Mouse (Mus musculus) spleen, adult 2 months (tissue): Measurements from ENCODE around the gene Pmf1. TPM values are rescaled to one million over a fixed set of nuclear protein-coding genes. Genes with fewer than 3 reads are reported as not detected.

Experiments used
- DNase-seq, 2 experiments: peaks; one replicate each; pipeline versions ENCODE4 v3.0.0 to v3.0.0-alpha.2; 2012 to 2021; ENCODE audit warnings: low spot score in 2 of 2, low read depth in 1 of 2
- H3K27ac ChIP-seq: fragments of 200-500 bp; 2 replicates; pipeline ENCODE4 v1.5.1; 2012; ENCODE audit warnings: low read length, inconsistent platforms; ENCODE audit not compliant: insufficient read depth
- H3K27me3 ChIP-seq: fragments of 200-500 bp; 2 replicates; pipeline ENCODE4 v1.6.1; 2012; ENCODE audit warnings: mild to moderate bottlenecking, moderate library complexity, low read length, inconsistent platforms; ENCODE audit not compliant: control insufficient read depth, insufficient read depth
- H3K36me3 ChIP-seq: fragments of 200-500 bp; 2 replicates; pipeline ENCODE4 v1.6.1; 2012; ENCODE audit warnings: mild to moderate bottlenecking, low read length, inconsistent platforms; ENCODE audit not compliant: control insufficient read depth, insufficient read depth
- H3K4me1 ChIP-seq: fragments of 200-500 bp; 2 replicates; pipeline ENCODE4 v1.6.1; 2011; ENCODE audit warnings: inconsistent platforms; ENCODE audit not compliant: control insufficient read depth, insufficient read depth, insufficient read length
- H3K4me3 ChIP-seq: fragments of 200-500 bp; 2 replicates; pipeline ENCODE4 v1.5.1; 2011; ENCODE audit warnings: mild to moderate bottlenecking, inconsistent platforms; ENCODE audit not compliant: insufficient read depth, insufficient read length; ENCODE audit errors: extremely low read depth
- CTCF ChIP-seq: fragments of 200-500 bp; IDR thresholded peaks from 2 replicates; pipeline ENCODE4 v1.5.1; 2011; ENCODE audit warnings: mild to moderate bottlenecking, inconsistent platforms; ENCODE audit not compliant: insufficient read depth, insufficient read length, insufficient replicate concordance; ENCODE audit errors: extremely low read depth
- POLR2A ChIP-seq: fragments of 200-500 bp; IDR thresholded peaks from 2 replicates; pipeline ENCODE4 v1.6.1; 2011; ENCODE audit warnings: low read depth, low read length, inconsistent platforms
- WGBS: fragments of 180-500 bp; shearing (Covaris S2); methylation state at CpG from one replicate; pipeline ENCODE4 v1.1.7; 2018; 5-methylcytosine and 5-hydroxymethylcytosine counted together
- polyA plus RNA-seq: library from polyadenylated mRNA; depleted of rRNA; stranded (reverse); fragments of >200 nt; gene quantifications from 2 replicates; pipeline ENCODE4 v1.2.3, GENCODE M21; 2012

Pmf1 gene
- polyA plus RNA-seq, 1 experiment = 67.6 TPM

DNA sequence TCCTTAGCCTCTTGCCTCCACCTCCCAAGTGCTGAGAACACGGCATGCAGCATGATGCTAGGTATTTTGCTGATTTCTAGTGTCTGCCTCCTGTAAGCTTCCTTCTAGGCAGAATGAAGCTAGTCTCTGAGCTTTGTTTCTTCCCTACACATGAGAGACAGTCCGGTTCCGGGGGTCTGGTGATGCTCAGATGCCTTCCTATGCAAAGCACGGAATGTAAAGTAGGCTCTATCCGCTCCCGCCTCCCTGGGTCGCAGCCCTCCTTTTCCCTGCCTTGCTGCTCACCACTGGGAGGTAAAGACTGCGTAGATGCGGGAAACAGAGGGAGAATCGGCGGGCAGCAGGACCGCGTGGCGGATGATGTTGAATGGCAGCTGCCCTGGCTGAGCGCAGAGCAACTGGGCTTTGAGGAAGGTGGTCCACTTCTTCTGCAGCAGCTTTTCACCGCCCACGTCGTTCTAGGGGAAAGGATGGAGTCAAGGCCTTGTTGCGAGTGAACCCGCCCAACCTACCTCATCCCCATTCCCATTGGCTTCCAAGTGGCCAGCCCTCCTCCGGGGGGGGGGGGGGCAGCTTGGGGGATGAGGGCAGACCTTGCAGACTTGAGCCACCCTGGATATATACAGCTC, 39.4 kb upstream of the Pmf1 start:
- H3K27me3 ChIP-seq = no peaks in the 10 kb centered on the region
- no peak overlapping the region for H3K4me3 ChIP-seq
- H3K27ac ChIP-seq = no peak overlapping the region
- WGBS = 82% methylated on average over 21 of the region's 21 CpGs
- H3K4me1 ChIP-seq = peaks cover 19% of the 10 kb centered on the region; the same call in 1 of the 2 replicates
- H3K36me3 ChIP-seq = peaks cover 1% of the 10 kb centered on the region; the same call in 1 of the 2 replicates
- TF ChIP-seq POLR2A = no peak
- no peak for TF ChIP-seq CTCF
- no peak for DNase-seq

DNA sequence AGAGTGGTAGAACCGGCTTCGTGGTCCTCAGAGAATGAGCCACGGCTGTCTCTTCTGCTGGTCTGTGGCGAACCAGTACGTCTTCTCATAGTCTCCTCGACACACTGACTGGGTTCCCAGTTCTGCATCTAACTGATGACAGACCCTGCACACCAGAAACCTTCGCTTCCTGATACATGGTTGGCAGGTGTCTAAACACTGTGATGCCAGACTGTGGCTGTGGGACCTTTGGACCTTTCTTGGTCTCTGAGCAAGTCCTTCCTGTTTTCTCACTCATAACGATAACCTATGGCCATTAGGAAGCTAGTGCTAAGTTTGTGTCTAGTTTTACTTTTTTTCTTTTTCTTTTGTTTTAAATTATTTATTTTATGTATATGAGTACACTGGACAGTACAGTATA, 38.3 kb upstream of the Pmf1 start:
- peaks cover 1% of the 10 kb centered on the region; the same call in 1 of the 2 replicates for H3K36me3 ChIP-seq
- DNase-seq = no peak

GRCm38 (mm10) chr3:88447676-88448183, 37.6 kb upstream of the Pmf1 start:
- peaks cover 1% of the 10 kb centered on the region; the same call in 1 of the 2 replicates for H3K36me3 ChIP-seq
- no peak for DNase-seq
- no peak overlapping the region for H3K27ac ChIP-seq
- 86% methylated on average over 8 of the region's 8 CpGs for WGBS
- TF ChIP-seq CTCF (no peak), POLR2A (no peak)
- H3K4me3 ChIP-seq = no peak overlapping the region
- H3K4me1 ChIP-seq = peaks cover 3% of the 10 kb centered on the region; the same call in 1 of the 2 replicates
- no peaks in the 10 kb centered on the region for H3K27me3 ChIP-seq

More for the DNA sequence above, 38.3 kb upstream of the Pmf1 start:
- peaks cover 9% of the 10 kb centered on the region; the same call in 1 of the 2 replicates for H3K4me1 ChIP-seq
- H3K4me3 ChIP-seq = no peak overlapping the region
- no peak overlapping the region for H3K27ac ChIP-seq
- H3K27me3 ChIP-seq = no peaks in the 10 kb centered on the region
- 28% methylated on average over 8 of the region's 8 CpGs for WGBS
- TF ChIP-seq CTCF = no peak
- no peak for TF ChIP-seq POLR2A

GRCm38 (mm10) chr3:88446471-88447123, 36.5 kb upstream of the Pmf1 start:
- H3K4me1 ChIP-seq = peaks cover 2% of the 10 kb centered on the region; the same call in 1 of the 2 replicates
- H3K36me3 ChIP-seq = peaks cover 1% of the 10 kb centered on the region; the same call in 1 of the 2 replicates
- no peaks in the 10 kb centered on the region for H3K27me3 ChIP-seq
- no peak overlapping the region for H3K27ac ChIP-seq
- 39% methylated on average over 8 of the region's 8 CpGs for WGBS
- H3K4me3 ChIP-seq = no peak overlapping the region
- TF ChIP-seq POLR2A (no peak), CTCF (no peak)
- no peak for DNase-seq

DNA sequence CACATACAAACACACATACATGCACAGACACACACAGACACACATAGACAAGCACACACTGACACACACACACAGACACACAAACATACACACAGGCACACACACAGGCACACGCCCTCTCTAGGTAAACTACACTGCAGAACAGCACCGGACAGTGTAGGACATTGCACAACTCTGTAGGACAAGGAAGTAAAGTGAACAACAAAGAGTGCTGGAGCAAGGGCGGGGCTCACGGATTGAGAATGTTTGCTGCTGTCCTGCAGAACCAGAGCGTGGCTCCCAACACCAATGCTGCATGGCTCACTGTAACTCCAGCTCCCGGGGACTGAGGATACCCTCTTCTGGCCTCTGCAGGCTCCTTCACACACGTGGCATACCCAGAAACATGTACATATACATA, 32.8 kb upstream of the Pmf1 start:
- Histone ChIP-seq H3K36me3 (peaks cover 1% of the 10 kb centered on the region; the same call in 1 of the 2 replicates), H3K27me3 (no peaks in the 10 kb centered on the region), H3K27ac (no peak overlapping the region), H3K4me3 (no peak overlapping the region), H3K4me1 (peaks cover 3% of the 10 kb centered on the region; the same call in 1 of the 2 replicates)
- TF ChIP-seq POLR2A = no peak
- no peak for TF ChIP-seq CTCF
- no peak for DNase-seq
- 79% methylated on average over 7 of the region's 7 CpGs for WGBS

DNA sequence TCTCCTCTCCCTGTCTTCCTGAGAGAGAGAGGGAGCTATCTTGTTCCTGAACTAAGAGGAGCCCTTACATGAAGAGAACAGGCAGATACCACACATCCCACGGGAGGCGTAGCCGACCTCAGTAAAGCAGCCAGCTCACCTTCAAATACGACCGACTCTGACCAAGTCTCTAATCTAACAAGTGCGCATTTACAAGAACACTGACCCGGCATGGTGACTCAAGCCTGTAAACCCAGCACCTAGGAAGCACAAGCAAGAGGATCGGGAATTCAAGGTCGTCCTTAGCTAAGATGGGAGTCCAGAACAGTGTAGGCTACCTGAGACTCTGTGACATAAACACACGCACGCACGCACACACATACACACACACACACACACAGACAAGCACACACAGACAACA, 32.4 kb upstream of the Pmf1 start:
- H3K4me3 ChIP-seq = no peak overlapping the region
- no peak for DNase-seq
- WGBS = 92% methylated on average over 12 of the region's 12 CpGs

More for the DNA sequence above, 32.4 kb upstream of the Pmf1 start:
- Histone ChIP-seq H3K4me1 (peaks cover 3% of the 10 kb centered on the region; the same call in 1 of the 2 replicates), H3K27ac (no peak overlapping the region), H3K36me3 (no peaks in the 10 kb centered on the region), H3K27me3 (no peaks in the 10 kb centered on the region)
- TF ChIP-seq POLR2A = no peak
- no peak for TF ChIP-seq CTCF
